Mouse (Mus musculus) kidney, postnatal 10 days (tissue): Measurements from ENCODE around the gene Alpk1.
"Not testable (repeated sequence)": the region's sequence is repeated elsewhere in the genome, so short reads cannot be mapped to it uniquely, and the experiment has no call there.

Experiments
- DNase-seq: peaks from one replicate; pipeline ENCODE4 v3.0.0; 2021; ENCODE audit warnings: mixed read lengths

Alpk1 gene

GRCm38 (mm10) chr3:127789500-127790191 is 9.3 kb upstream of the Alpk1 start, which contains the start of gene Tifa:
Gene Tifa, plus strand, starts transcription at chr3:127789805.
- DNase-seq: peak; percentile 80

- no peak for DNase-seq
These were observed 8.6 kb upstream of the Alpk1 start for GRCm38 (mm10) chr3:127788919-127789318.

GRCm38 (mm10) chr3:127788038-127788437 is 7.7 kb upstream of the Alpk1 start:
- DNase-seq: no peak

- DNase-seq: no peak
These were observed 6.7 kb upstream of the Alpk1 start for GRCm38 (mm10) chr3:127787032-127787431.

GRCm38 (mm10) chr3:127783680-127784079 is 3.4 kb upstream of the Alpk1 start:
- not testable (repeated sequence) for DNase-seq

- no peak for DNase-seq
These were observed 2.6 kb upstream of the Alpk1 start for GRCm38 (mm10) chr3:127782921-127783320.

- DNase-seq: peak; percentile 34
These were observed 594 bp upstream of the Alpk1 start for GRCm38 (mm10) chr3:127780921-127781320.

GRCm38 (mm10) chr3:127769146-127769545 is 11.2 kb downstream of the Alpk1 start:
- DNase-seq: no peak

- DNase-seq: no peak
These were observed 14.4 kb downstream of the Alpk1 start for GRCm38 (mm10) chr3:127765971-127766370.

GRCm38 (mm10) chr3:127764541-127764940 is 15.8 kb downstream of the Alpk1 start:
- DNase-seq: no peak

- DNase-seq: peak; percentile 86
These were observed 17.2 kb downstream of the Alpk1 start for GRCm38 (mm10) chr3:127763076-127763612.

GRCm38 (mm10) chr3:127762403-127762802 is 17.9 kb downstream of the Alpk1 start:
- no peak for DNase-seq

- peak; percentile 62 for DNase-seq
These were observed 21.1 kb downstream of the Alpk1 start for GRCm38 (mm10) chr3:127759212-127759611.

GRCm38 (mm10) chr3:127758806-127759205 is 21.5 kb downstream of the Alpk1 start:
- DNase-seq: no peak

- DNase-seq: no peak
These were observed 22.4 kb downstream of the Alpk1 start for GRCm38 (mm10) chr3:127757886-127758301.

- DNase-seq: no peak
These were observed 23.9 kb downstream of the Alpk1 start for GRCm38 (mm10) chr3:127756458-127756857.

- DNase-seq: no peak
These were observed 30.3 kb downstream of the Alpk1 start for GRCm38 (mm10) chr3:127749981-127750562.

- no peak for DNase-seq
These were observed 31.1 kb downstream of the Alpk1 start for GRCm38 (mm10) chr3:127749266-127749665.

GRCm38 (mm10) chr3:127748644-127749043 is 31.7 kb downstream of the Alpk1 start:
- DNase-seq: no peak

GRCm38 (mm10) chr3:127745911-127746640 is 34.3 kb downstream of the Alpk1 start:
- DNase-seq: no peak

GRCm38 (mm10) chr3:127745504-127745903 is 34.8 kb downstream of the Alpk1 start:
- DNase-seq: no peak

GRCm38 (mm10) chr3:127743614-127744365 is 36.5 kb downstream of the Alpk1 start:
- no peak for DNase-seq

GRCm38 (mm10) chr3:127741473-127741872 is 38.9 kb downstream of the Alpk1 start:
- DNase-seq: no peak
